Mouse (Mus musculus) C2C12 (cell line): ENCODE measurements around the gene Morn2. TPM values are rescaled to one million over a fixed set of nuclear protein-coding genes. Genes with fewer than 3 reads are reported as not detected.

ENCODE experiments used
- H3K27me3 ChIP-seq: one replicate; pipeline ENCODE4 v1.6.1; 2011; ENCODE audit not compliant: control insufficient read depth, insufficient read depth, insufficient read length
- H3K36me3 ChIP-seq: one replicate; pipeline ENCODE4 v1.6.1; 2011; ENCODE audit not compliant: control insufficient read depth, insufficient read depth
- H3K4me3 ChIP-seq: one replicate; pipeline ENCODE4 v1.5.1; 2011; ENCODE audit warnings: mild to moderate bottlenecking, control low read depth; ENCODE audit not compliant: poor library complexity, insufficient read depth, severe bottlenecking
- H3K79me2 ChIP-seq: one replicate; pipeline ENCODE4 v1.6.1; 2011; ENCODE audit not compliant: control insufficient read depth, insufficient read depth
- H3K79me3 ChIP-seq: one replicate; pipeline ENCODE4 v1.6.1; 2011; ENCODE audit warnings: low read depth, control low read depth
- H3ac ChIP-seq: one replicate; pipeline ENCODE3; 2011; ENCODE audit warnings: low read depth; ENCODE audit not compliant: control insufficient read depth, insufficient read length
- CEBPB ChIP-seq: IDR thresholded peaks from one replicate; pipeline ENCODE4 v1.6.1; 2011; ENCODE audit warnings: low read depth, mild to moderate bottlenecking, control low read depth, moderate library complexity
- CTCF ChIP-seq: IDR thresholded peaks from one replicate; pipeline ENCODE4 v1.5.1; 2011; ENCODE audit not compliant: control insufficient read depth, insufficient read depth, insufficient read length
- FOSL1 ChIP-seq: IDR thresholded peaks from one replicate; pipeline ENCODE4 v1.8.0; 2011; ENCODE audit warnings: mild to moderate bottlenecking, low read length; ENCODE audit not compliant: poor library complexity, insufficient read depth, severe bottlenecking
- MAX ChIP-seq: IDR thresholded peaks from one replicate; pipeline ENCODE4 v1.6.1; 2011; ENCODE audit warnings: mild to moderate bottlenecking, control low read depth
- MYOD1 ChIP-seq: IDR thresholded peaks from one replicate; pipeline ENCODE4 v1.6.1; 2011; ENCODE audit warnings: low read depth; ENCODE audit not compliant: control insufficient read depth, insufficient read length
- MYOG ChIP-seq: IDR thresholded peaks from one replicate; pipeline ENCODE4 v1.6.1; 2011; ENCODE audit not compliant: control insufficient read depth, insufficient read length; ENCODE audit errors: extremely low read depth
- USF1 ChIP-seq: IDR thresholded peaks from one replicate; pipeline ENCODE4 v1.6.1; 2011; ENCODE audit warnings: low read depth, mild to moderate bottlenecking, control low read depth, moderate library complexity
- polyA plus RNA-seq: library from polyadenylated mRNA; unstranded; fragments of >200 nt; fragmentation: generic; extraction: Trizol; gene quantifications from one replicate; pipeline ENCODE4 v1.2.1, GENCODE M21; 2012; ENCODE audit warnings: missing spikeins

Gene Morn2
- polyA plus RNA-seq, 1 experiment, result 12.4 TPM

- Histone ChIP-seq H3K79me2 (no peaks in the 10 kb centered on the region), H3ac (no peak overlapping the region), H3K36me3 (no peaks in the 10 kb centered on the region), H3K27me3 (no peaks in the 10 kb centered on the region), H3K79me3 (no peaks in the 10 kb centered on the region), H3K4me3 (no peak overlapping the region)
- TF ChIP-seq CTCF (no peak), MAX (no peak), CEBPB (no peak), FOSL1 (no peak), USF1 (no peak), MYOD1 (no peak), MYOG (no peak)
Measured at GRCm38 (mm10) chr17:80298844-80299243, 8.8 kb downstream of the Morn2 start.

GRCm38 (mm10) chr17:80307251-80307650, 17.2 kb downstream of the Morn2 start, which contains the start of gene Arhgef33:
Gene Arhgef33, plus strand, starts transcription at chr17:80307407.
- no peak for TF ChIP-seq MYOD1
- TF ChIP-seq CTCF, result no peak
- TF ChIP-seq USF1, result no peak
- no peak for TF ChIP-seq MYOG
- no peak for TF ChIP-seq MAX
- no peak for TF ChIP-seq CEBPB
- TF ChIP-seq FOSL1, result no peak
- H3ac ChIP-seq, result no peak within 1 kb of the TSS
- no peak within 1 kb of the TSS for H3K4me3 ChIP-seq

GRCm38 (mm10) chr17:80311761-80312160, 21.8 kb downstream of the Morn2 start:
- Histone ChIP-seq H3K36me3 (no peaks in the 10 kb centered on the region), H3K79me2 (no peaks in the 10 kb centered on the region), H3K4me3 (no peak overlapping the region), H3K27me3 (no peaks in the 10 kb centered on the region), H3ac (no peak overlapping the region), H3K79me3 (no peaks in the 10 kb centered on the region)
- TF ChIP-seq MYOD1 (no peak), CEBPB (no peak), MAX (no peak)

More at GRCm38 (mm10) chr17:80307251-80307650, 17.2 kb downstream of the Morn2 start, which contains the start of gene Arhgef33:
- Histone ChIP-seq H3K79me3 (no peaks in the 10 kb centered on the region), H3K36me3 (no peaks in the 10 kb centered on the region), H3K27me3 (no peaks in the 10 kb centered on the region), H3K79me2 (no peaks in the 10 kb centered on the region)

- no peaks in the 10 kb centered on the region for H3K79me3 ChIP-seq
- H3K36me3 ChIP-seq, result no peaks in the 10 kb centered on the region
- no peak overlapping the region for H3K4me3 ChIP-seq
- no peaks in the 10 kb centered on the region for H3K27me3 ChIP-seq
- TF ChIP-seq MYOD1, result no peak
- no peak for TF ChIP-seq USF1
- TF ChIP-seq FOSL1, result no peak
- no peak for TF ChIP-seq MYOG
- TF ChIP-seq CEBPB, result no peak
- no peak for TF ChIP-seq CTCF
- no peak for TF ChIP-seq MAX
- H3ac ChIP-seq, result no peak overlapping the region
- H3K79me2 ChIP-seq, result no peaks in the 10 kb centered on the region
Measured at GRCm38 (mm10) chr17:80312405-80312804, 22.4 kb downstream of the Morn2 start.

- Histone ChIP-seq H3K79me2 (no peaks in the 10 kb centered on the region), H3K27me3 (no peaks in the 10 kb centered on the region), H3ac (no peak overlapping the region), H3K36me3 (no peaks in the 10 kb centered on the region), H3K4me3 (no peak overlapping the region), H3K79me3 (no peaks in the 10 kb centered on the region)
- TF ChIP-seq CTCF, result no peak
- no peak for TF ChIP-seq CEBPB
- no peak for TF ChIP-seq FOSL1
- TF ChIP-seq MYOG, result no peak
- no peak for TF ChIP-seq USF1
- TF ChIP-seq MAX, result no peak
- TF ChIP-seq MYOD1, result no peak
Measured at GRCm38 (mm10) chr17:80322228-80322627, 32.2 kb downstream of the Morn2 start.

- no peak overlapping the region for H3ac ChIP-seq
- no peak overlapping the region for H3K4me3 ChIP-seq
- H3K36me3 ChIP-seq, result no peaks in the 10 kb centered on the region
- H3K79me2 ChIP-seq, result no peaks in the 10 kb centered on the region
- no peaks in the 10 kb centered on the region for H3K27me3 ChIP-seq
- TF ChIP-seq CEBPB, result no peak
- H3K79me3 ChIP-seq, result no peaks in the 10 kb centered on the region
Measured at GRCm38 (mm10) chr17:80323015-80323414, 33.0 kb downstream of the Morn2 start.
